Comparison of ENCODE assay signal across 9 mouse cellular contexts in the genomic region with DNA sequence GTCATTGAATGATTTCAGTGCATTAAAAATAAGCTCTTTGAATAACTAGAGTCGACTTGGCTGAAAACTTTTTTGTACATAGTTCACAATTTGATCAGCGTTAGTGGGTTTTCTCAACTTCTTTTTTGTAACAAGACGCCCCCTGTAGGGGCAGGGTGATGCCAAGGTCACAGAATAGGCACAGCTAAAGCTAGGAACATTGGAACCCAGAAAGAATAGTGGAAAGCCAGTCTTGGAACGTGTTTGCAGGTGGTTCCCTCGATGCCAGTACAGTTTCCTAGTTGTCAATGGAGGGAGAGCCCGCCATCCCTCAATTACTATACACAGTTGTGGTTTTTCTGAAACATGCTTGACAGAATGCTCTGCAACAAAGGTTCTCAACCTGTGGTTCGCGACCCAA. TPM values are rescaled to one million over a fixed set of nuclear protein-coding genes. Genes with fewer than 3 reads are reported as not detected.
DNase-seq lines count a peak whose midpoint lies in the region; ATAC-seq lines count a peak whose summit lies in the region.
"Had no signal": no experiment of that assay in that cellular context is flagged by ENCODE, and none has a peak within 500 bp of the region (broad histone marks: within the 10 kb centered on the region; RNA-seq: fewer than 3 reads in every experiment).

No protein-coding gene starts in this region.

- WGBS in kidney, embryonic 16.5 days, result 24% methylated on average over 8 of the region's 8 CpGs
- WGBS in forebrain, embryonic 10.5 days, result 15% methylated on average over 8 of the region's 8 CpGs
- 20% methylated on average over 8 of the region's 8 CpGs for whole genome bisulfite sequencing in limb, embryonic 10.5 days
- WGBS in neural tube, embryonic 15.5 days, result 7% methylated on average over 8 of the region's 8 CpGs

- no peaks in the 10 kb centered on the region for H3K36me3 ChIP-seq in kidney, embryonic 16.5 days (ENCODE audit: insufficient read depth, low read length)
- H3K36me3 ChIP-seq in forebrain, embryonic 10.5 days (replicated peaks), result no peaks in the 10 kb centered on the region
- no peaks in the 10 kb centered on the region for H3K36me3 ChIP-seq in limb, embryonic 10.5 days
- no peaks in the 10 kb centered on the region for H3K36me3 ChIP-seq in neural tube, embryonic 15.5 days

- H3K4me3 ChIP-seq in kidney, embryonic 16.5 days (ENCODE audit: low read length), result peak overlapping the region; percentile 57
- peak overlapping the region; percentile 74 for H3K4me3 ChIP-seq in forebrain, embryonic 10.5 days
- peak overlapping the region; percentile 77 for H3K4me3 ChIP-seq in limb, embryonic 10.5 days
- H3K4me3 ChIP-seq in neural tube, embryonic 15.5 days (replicated peaks), result peak overlapping the region; percentile 65

- H3K27ac ChIP-seq in kidney, embryonic 16.5 days (ENCODE audit: low read length), result no peak overlapping the region
- H3K27ac ChIP-seq in forebrain, embryonic 10.5 days, result no peak overlapping the region
- no peak overlapping the region; the same call in 1 of the 2 replicates for H3K27ac ChIP-seq in limb, embryonic 10.5 days
- H3K27ac ChIP-seq in neural tube, embryonic 15.5 days (replicated peaks), result no peak overlapping the region

- H3K4me1 ChIP-seq in kidney, embryonic 16.5 days (ENCODE audit: insufficient read depth, low read length), result peaks cover 20% of the 10 kb centered on the region
- peaks cover 78% of the 10 kb centered on the region for H3K4me1 ChIP-seq in forebrain, embryonic 10.5 days
- peaks cover 51% of the 10 kb centered on the region for H3K4me1 ChIP-seq in limb, embryonic 10.5 days
- H3K4me1 ChIP-seq in neural tube, embryonic 15.5 days, result peaks cover 48% of the 10 kb centered on the region

- H3K9ac ChIP-seq in kidney, embryonic 16.5 days (replicated peaks; ENCODE audit: low read length), result no peak overlapping the region
- no peak overlapping the region for H3K9ac ChIP-seq in neural tube, embryonic 15.5 days (replicated peaks)

- no peak for DNase-seq in kidney, postnatal 14 days
- DNase-seq in forebrain, embryonic 10.5 days (ENCODE audit: extremely low spot score, low spot score), result no peak
- DNase-seq in limb, embryonic 10.5 days (ENCODE audit: low spot score), result no peak
- no peak for DNase-seq in adrenal gland, adult 8-10 months
- no peak for DNase-seq in MN1 (ENCODE audit: low spot score)
- DNase-seq: thymus, adult 18-20 months had no signal

- H3K4me2 ChIP-seq in kidney, embryonic 16.5 days (replicated peaks; ENCODE audit: low read depth, low read length), result peak overlapping the region; percentile 97
- peak overlapping the region; percentile 99 for H3K4me2 ChIP-seq in neural tube, embryonic 15.5 days

- ATAC-seq in kidney, embryonic 16.5 days (ENCODE audit: low FRiP score, low TSS enrichment), result no peak
- ATAC-seq in neural tube, embryonic 15.5 days (ENCODE audit: low FRiP score), result no peak
- ATAC-seq in megakaryocyte, adult 5-6 weeks (ENCODE audit: poor library complexity, severe bottlenecking), result no peak

- peaks cover 19% of the 10 kb centered on the region for H3K27me3 ChIP-seq in kidney, embryonic 16.5 days (ENCODE audit: insufficient read depth, low read length)
- peaks cover 85% of the 10 kb centered on the region for H3K27me3 ChIP-seq in forebrain, embryonic 10.5 days (ENCODE audit: poor library complexity, severe bottlenecking)
- peaks cover 39% of the 10 kb centered on the region for H3K27me3 ChIP-seq in limb, embryonic 10.5 days (ENCODE audit: low read depth, poor library complexity, severe bottlenecking)
- peaks cover 9% of the 10 kb centered on the region; the same call in 1 of the 2 replicates for H3K27me3 ChIP-seq in neural tube, embryonic 15.5 days (replicated peaks)

- H3K9me3 ChIP-seq in kidney, embryonic 16.5 days (ENCODE audit: low read length), result no peaks in the 10 kb centered on the region
- H3K9me3 ChIP-seq in forebrain, embryonic 10.5 days, result no peaks in the 10 kb centered on the region
- no peaks in the 10 kb centered on the region for H3K9me3 ChIP-seq in limb, embryonic 10.5 days (replicated peaks)
- no peaks in the 10 kb centered on the region for H3K9me3 ChIP-seq in neural tube, embryonic 15.5 days (replicated peaks)

RNA-seq across cellular contexts. Expression of gene Plce1, which starts 1.0 kb away (rescaled TPM):
- 3.0 and 3.2 TPM in 2 replicates for polyA plus RNA-seq in kidney, embryonic 16.5 days (2015; fragmentation: Nextera tagmentation; extraction: Ambion mirVana)
- polyA plus RNA-seq in forebrain, embryonic 10.5 days (2016; fragmentation: Nextera tagmentation; extraction: Ambion mirVana), result 2.8 and 2.9 TPM in 2 replicates
- polyA plus RNA-seq in limb, embryonic 10.5 days (2016; fragmentation: Nextera tagmentation; extraction: Ambion mirVana), result 1.6 and 2.6 TPM in 2 replicates
- polyA plus RNA-seq in neural tube, embryonic 15.5 days (2015; fragmentation: Nextera tagmentation; extraction: Ambion mirVana), result 4.1 TPM in 2 replicates
- 10 to 100 TPM in 1 of 4 experiments, 1 to 10 TPM in 3; 5.2 to 10.2 (median 6.5) TPM for total RNA-seq in adrenal gland, adult 8-10 months (2022)
- total RNA-seq in megakaryocyte, adult 5-6 weeks (2015), result not detected in 2 replicates
- 0.04 TPM in 1 of 2 replicates, not detected in the other for total RNA-seq in megakaryocyte, adult 5-6 weeks (2017)
